Mouse (Mus musculus) lung, adult 2 months (tissue): ENCODE results near the gene Atp6v0a1. TPM values are rescaled to one million over a fixed set of nuclear protein-coding genes. Genes with fewer than 3 reads are reported as not detected.
A peak's percentile ranks its signal among the peaks of the same experiment; 100 is the strongest.

Experiments
- DNase-seq: peaks from one replicate; pipeline ENCODE4 v3.0.0; 2022
- H3K4me1 ChIP-seq: fragments of 200-500 bp; 2 replicates; pipeline ENCODE4 v1.6.1; 2011; ENCODE audit warnings: low read length; ENCODE audit not compliant: control insufficient read depth, insufficient read depth
- H3K4me3 ChIP-seq: fragments of 200-500 bp; replicated peaks from 2 replicates; pipeline ENCODE3; 2011; ENCODE audit warnings: low read depth, mild to moderate bottlenecking, control low read depth, low read length; ENCODE audit errors: extremely low read depth
- CTCF ChIP-seq: fragments of 200-500 bp; IDR thresholded peaks from 2 replicates; pipeline ENCODE4 v1.5.1; 2011; ENCODE audit warnings: mild to moderate bottlenecking, low read length, control low read depth; ENCODE audit not compliant: insufficient read depth
- POLR2A ChIP-seq: fragments of 200-500 bp; IDR thresholded peaks from 2 replicates; pipeline ENCODE4 v1.6.1; 2011; ENCODE audit warnings: low read depth, mild to moderate bottlenecking, control low read depth, low read length, borderline replicate concordance; ENCODE audit errors: extremely low read depth
- WGBS: fragments of 180-500 bp; shearing (Covaris S2); methylation state at CpG from one replicate; pipeline ENCODE4 v1.1.7; 2018; 5-methylcytosine and 5-hydroxymethylcytosine counted together
- polyA plus RNA-seq: library from polyadenylated mRNA; depleted of rRNA; stranded (reverse); fragments of >200 nt; gene quantifications from 2 replicates; pipeline ENCODE4 v1.2.3, GENCODE M21; 2012

Atp6v0a1 gene
- polyA plus RNA-seq, 1 experiment = 102 TPM

- 74% methylated on average over 9 of the region's 9 CpGs for WGBS
These were observed 68.9 kb downstream of the Atp6v0a1 start, which contains the start of gene Hsd17b1 for GRCm38 (mm10) chr11:101078121-101078520. Hsd17b1 (plus strand) TSS chr11:101078411.

DNA sequence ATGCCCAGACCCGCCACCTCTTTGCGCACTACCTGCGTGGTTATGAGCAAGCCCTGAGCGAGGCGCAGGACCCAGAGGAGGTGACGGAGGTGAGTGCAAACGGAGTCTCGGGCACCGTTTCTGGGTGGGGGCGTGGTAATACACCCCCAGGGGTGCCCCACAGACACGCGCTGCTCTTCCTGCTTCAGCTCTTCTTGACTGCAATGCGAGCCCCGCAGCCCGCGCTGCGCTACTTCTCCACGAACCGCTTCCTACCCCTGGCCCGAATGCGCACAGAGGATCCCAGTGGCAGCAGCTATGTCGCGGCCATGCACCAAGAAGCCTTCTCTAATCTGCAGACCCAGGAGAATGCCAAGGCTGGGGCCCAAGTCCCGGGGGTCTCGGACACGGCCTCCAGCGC is 70.5 kb downstream of the Atp6v0a1 start:
- no peak overlapping the region for H3K4me3 ChIP-seq
- no peak for DNase-seq

More at GRCm38 (mm10) chr11:101078121-101078520, 68.9 kb downstream of the Atp6v0a1 start, which contains the start of gene Hsd17b1:
- DNase-seq = no peak
- Histone ChIP-seq H3K4me1 (peaks cover 2% of the 10 kb centered on the region), H3K4me3 (no peak within 1 kb of the TSS)
- TF ChIP-seq CTCF (no peak), POLR2A (no peak)

DNA sequence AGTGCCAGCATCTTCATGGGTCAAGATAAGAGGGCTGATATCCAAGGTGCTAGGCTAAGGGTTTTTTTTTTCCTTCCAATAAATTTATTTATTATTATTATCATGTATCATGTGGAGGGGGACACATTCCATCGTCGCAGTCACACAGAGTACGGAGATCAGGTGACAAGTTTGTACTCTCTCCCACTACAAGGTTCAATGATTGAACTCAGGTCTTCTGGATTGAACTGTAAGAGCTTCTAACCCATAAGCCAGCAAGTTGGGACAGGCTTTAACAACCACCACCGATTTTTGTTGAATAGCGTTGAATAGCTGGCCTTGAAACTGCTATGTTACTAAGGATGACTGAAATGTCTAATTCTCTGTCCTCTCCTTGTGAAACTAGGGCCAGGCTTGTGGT is 71.2 kb downstream of the Atp6v0a1 start:
- no peak for DNase-seq

More for the DNA sequence above, 70.5 kb downstream of the Atp6v0a1 start:
- no peak for TF ChIP-seq POLR2A
- no peak for TF ChIP-seq CTCF
- 17% methylated on average over 27 of the region's 27 CpGs for WGBS
- H3K4me1 ChIP-seq = peaks cover 3% of the 10 kb centered on the region

DNA sequence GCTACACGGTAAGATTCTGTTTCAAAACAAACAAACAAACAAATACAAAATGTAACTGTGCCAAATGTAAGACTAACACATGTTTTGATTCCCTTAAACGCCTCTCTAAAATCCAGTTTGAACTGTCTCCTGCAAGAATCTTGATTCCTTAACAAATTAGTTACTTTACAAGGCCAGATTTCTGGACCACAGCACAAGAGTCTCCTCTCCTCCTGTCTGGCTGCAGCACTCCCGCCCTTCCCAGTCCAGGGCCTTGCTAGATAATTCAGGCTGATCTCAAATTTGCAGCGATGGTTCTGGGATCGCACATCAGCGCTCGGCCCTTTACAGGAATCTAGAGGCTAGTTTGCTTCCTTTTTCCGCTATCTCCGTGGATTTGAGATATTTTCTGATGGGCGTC is 72.4 kb downstream of the Atp6v0a1 start:
- 8% methylated on average over 10 of the region's 10 CpGs for WGBS
- TF ChIP-seq POLR2A (no peak), CTCF (no peak)
- no peak for DNase-seq
- H3K4me3 ChIP-seq = peak overlapping the region; percentile 37
- H3K4me1 ChIP-seq = peaks cover 7% of the 10 kb centered on the region

More for the DNA sequence above, 71.2 kb downstream of the Atp6v0a1 start:
- Histone ChIP-seq H3K4me3 (no peak overlapping the region), H3K4me1 (peaks cover 3% of the 10 kb centered on the region)
- no peak for TF ChIP-seq POLR2A
- TF ChIP-seq CTCF = no peak
- WGBS = 76% methylated on average over 5 of the region's 5 CpGs

DNA sequence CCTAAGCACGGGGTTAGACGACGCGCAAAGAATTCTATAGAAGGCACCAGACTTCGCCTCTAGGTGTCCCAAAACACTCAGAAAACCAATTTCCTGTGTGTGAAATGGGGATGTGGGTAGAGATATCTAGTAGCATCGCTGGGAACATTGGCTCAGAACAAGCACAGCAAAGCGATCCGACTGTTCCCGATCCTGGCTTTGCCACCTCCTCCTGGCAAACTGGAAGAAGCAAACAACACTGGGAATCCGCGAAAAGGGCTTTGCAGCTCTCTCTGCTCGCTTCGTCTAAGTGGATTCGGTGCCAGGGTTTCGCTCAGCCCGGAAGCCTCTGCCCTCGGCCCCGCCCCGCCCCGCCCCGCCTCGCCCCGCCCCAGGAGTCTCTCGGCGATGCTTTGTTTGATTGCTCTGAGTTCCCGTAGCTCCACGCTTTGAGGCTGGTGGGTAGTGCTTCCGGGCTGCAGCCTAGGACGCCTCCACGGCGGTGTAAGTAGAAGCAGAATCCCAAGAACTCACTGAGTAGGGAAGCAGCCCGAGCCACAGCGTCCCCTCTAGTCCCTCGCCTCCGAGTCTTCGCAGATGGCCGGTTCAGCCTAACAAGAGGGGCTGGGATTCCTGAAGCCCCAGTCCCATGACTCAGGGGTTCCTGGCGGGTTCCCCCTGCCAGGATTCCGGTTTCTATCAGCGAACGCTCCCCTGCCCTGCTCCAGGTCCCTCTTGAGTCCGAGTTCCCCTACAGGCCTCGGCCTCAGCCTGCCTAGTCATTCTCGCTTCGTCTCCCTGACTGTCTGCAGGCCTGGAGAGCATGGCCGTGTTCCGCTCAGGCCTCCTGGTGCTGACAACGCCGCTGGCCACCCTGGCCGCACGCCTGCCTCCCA is 73.2 kb downstream of the Atp6v0a1 start, which contains the start of gene Coasy:
TSS of gene Coasy (plus strand) at position 358 of the 875 bp plus-strand sequence.
- TF ChIP-seq CTCF (peak; percentile 27; the same call in 1 of the 2 replicates), POLR2A (peak; percentile 66; the same call in 1 of the 2 replicates)
- Histone ChIP-seq H3K4me1 (peaks cover 8% of the 10 kb centered on the region), H3K4me3 (peak within 1 kb of the TSS; percentile 87)
- peak; percentile 82 for DNase-seq
- under 1% methylated on average over 51 of the region's 51 CpGs for WGBS

DNA sequence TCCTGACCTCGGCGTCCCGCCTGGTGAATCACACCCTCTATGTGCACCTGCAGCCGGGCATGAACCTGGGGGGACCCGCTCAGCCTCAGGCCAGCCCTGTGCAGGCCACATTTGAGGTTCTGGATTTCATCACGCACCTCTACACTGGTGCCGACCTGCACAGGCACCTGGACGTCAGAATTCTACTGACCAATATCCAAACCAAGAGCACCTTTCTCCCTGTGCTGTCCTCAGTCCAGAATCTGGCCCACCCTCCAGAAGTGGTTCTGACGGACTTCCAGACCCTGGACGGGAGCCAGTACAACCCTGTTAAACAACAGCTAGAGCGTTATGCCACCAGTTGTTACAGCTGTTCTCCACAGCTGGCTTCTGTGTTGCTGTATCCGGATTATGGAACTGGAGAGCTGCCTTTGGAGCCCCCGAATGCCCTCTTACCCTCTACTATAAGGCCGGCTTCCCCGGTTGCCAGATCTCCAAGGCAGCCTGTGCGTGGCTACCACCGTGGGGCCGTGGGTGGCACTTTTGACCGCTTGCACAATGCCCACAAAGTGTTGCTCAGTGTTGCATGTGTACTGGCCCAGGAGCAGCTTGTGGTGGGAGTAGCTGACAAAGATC is 73.9 kb downstream of the Atp6v0a1 start:
- Histone ChIP-seq H3K4me3 (peak overlapping the region; percentile 87), H3K4me1 (peaks cover 12% of the 10 kb centered on the region)
- no peak for DNase-seq
- 24% methylated on average over 19 of the region's 19 CpGs for WGBS
- TF ChIP-seq POLR2A = no peak
- TF ChIP-seq CTCF = no peak

DNA sequence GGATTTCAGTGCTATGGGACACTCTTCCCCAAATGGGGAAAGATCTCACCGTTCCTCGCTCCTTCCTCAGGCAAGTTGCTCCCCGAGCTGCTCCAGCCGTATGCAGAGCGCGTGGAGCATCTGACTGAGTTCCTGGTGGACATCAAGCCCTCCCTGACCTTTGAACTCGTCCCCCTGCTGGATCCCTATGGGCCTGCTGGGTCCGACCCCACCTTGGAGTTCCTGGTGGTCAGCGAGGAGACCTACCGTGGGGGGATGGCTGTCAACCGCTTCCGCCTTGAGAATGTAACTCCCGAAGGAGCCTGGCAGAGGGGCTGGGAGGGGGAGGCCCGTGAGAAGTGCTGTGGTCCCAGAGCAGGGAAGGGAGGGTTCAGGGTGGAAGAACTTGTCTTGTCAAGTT is 75.0 kb downstream of the Atp6v0a1 start:
- WGBS = 84% methylated on average over 14 of the region's 14 CpGs
- no peak for TF ChIP-seq POLR2A
- no peak for TF ChIP-seq CTCF
- Histone ChIP-seq H3K4me3 (no peak overlapping the region), H3K4me1 (peaks cover 12% of the 10 kb centered on the region)
- no peak for DNase-seq

- H3K4me3 ChIP-seq = no peak overlapping the region
- TF ChIP-seq POLR2A (no peak), CTCF (no peak)
- DNase-seq = no peak
- 94% methylated on average over 12 of the region's 12 CpGs for WGBS
- peaks cover 12% of the 10 kb centered on the region for H3K4me1 ChIP-seq
These were observed 75.6 kb downstream of the Atp6v0a1 start for GRCm38 (mm10) chr11:101084811-101085210.

GRCm38 (mm10) chr11:101085617-101086322 is 76.5 kb downstream of the Atp6v0a1 start:
- no peak overlapping the region for H3K4me3 ChIP-seq
- peaks cover 12% of the 10 kb centered on the region for H3K4me1 ChIP-seq
- WGBS = 94% methylated on average over 18 of the region's 18 CpGs
- TF ChIP-seq CTCF = no peak
- no peak for TF ChIP-seq POLR2A
- no peak for DNase-seq
